Mouse (Mus musculus): Measurements from ENCODE around the gene Txn1. TPM values are rescaled to one million over a fixed set of nuclear protein-coding genes. Genes with fewer than 3 reads are reported as not detected.

The Txn1 gene
- polyA plus RNA-seq, 1 experiment from 2014 or later, result 295 TPM

- Histone ChIP-seq H3K27ac (replicated peaks) (peak overlapping the region; percentile 63), H3K9ac (peak overlapping the region; percentile 62; the same call in 1 of the 2 replicates), H3K4me1 (replicated peaks) (peaks cover 34% of the 10 kb centered on the region), H3K27me3 (no peaks in the 10 kb centered on the region), H3K36me3 (no peaks in the 10 kb centered on the region), H3K9me3 (no peaks in the 10 kb centered on the region), H3K4me3 (peak overlapping the region; percentile 91), H3K4me2 (peak overlapping the region; percentile 76)
- 51% methylated on average over 11 of the region's 11 CpGs for WGBS
- ATAC-seq (ENCODE audit: low read depth), result no peak
Measured at GRCm38 (mm10) chr4:57957200-57958085, 1.2 kb upstream of the Txn1 start.

GRCm38 (mm10) chr4:57955544-57955958 is 660 bp downstream of the Txn1 start:
- H3K9me3 ChIP-seq, result no peaks in the 10 kb centered on the region
- peaks cover 34% of the 10 kb centered on the region for H3K4me1 ChIP-seq (replicated peaks)
- H3K4me2 ChIP-seq, result peak overlapping the region; percentile 76
- WGBS, result under 1% methylated on average over 25 of the region's 25 CpGs
- H3K36me3 ChIP-seq, result peaks cover 16% of the 10 kb centered on the region
- peak overlapping the region; percentile 90 for H3K27ac ChIP-seq (replicated peaks)
- ATAC-seq (ENCODE audit: low read depth), result peak; percentile 40
- H3K27me3 ChIP-seq, result no peaks in the 10 kb centered on the region
- peak overlapping the region; percentile 91 for H3K4me3 ChIP-seq
- peak overlapping the region; percentile 89 for H3K9ac ChIP-seq

- peaks cover 34% of the 10 kb centered on the region for H3K4me1 ChIP-seq (replicated peaks)
- no peak for ATAC-seq (ENCODE audit: low read depth)
- peak overlapping the region; percentile 76 for H3K4me2 ChIP-seq
- H3K9me3 ChIP-seq, result no peaks in the 10 kb centered on the region
- H3K27ac ChIP-seq (replicated peaks), result no peak overlapping the region
- no peaks in the 10 kb centered on the region for H3K27me3 ChIP-seq
- H3K9ac ChIP-seq, result peak overlapping the region; percentile 89
- 79% methylated on average over 8 of the region's 8 CpGs for WGBS
- peaks cover 22% of the 10 kb centered on the region for H3K36me3 ChIP-seq
- peak overlapping the region; percentile 91 for H3K4me3 ChIP-seq
Measured at GRCm38 (mm10) chr4:57954991-57955390, 1.2 kb downstream of the Txn1 start.

- no peak overlapping the region for H3K9ac ChIP-seq
- WGBS, result 79% methylated on average over 6 of the region's 6 CpGs
- H3K4me2 ChIP-seq, result peak overlapping the region; percentile 76
- H3K9me3 ChIP-seq, result no peaks in the 10 kb centered on the region
- peak overlapping the region; percentile 91 for H3K4me3 ChIP-seq
- no peaks in the 10 kb centered on the region for H3K27me3 ChIP-seq
- H3K36me3 ChIP-seq, result peaks cover 26% of the 10 kb centered on the region
- no peak for ATAC-seq (ENCODE audit: low read depth)
- H3K4me1 ChIP-seq (replicated peaks), result peaks cover 34% of the 10 kb centered on the region
- no peak overlapping the region for H3K27ac ChIP-seq (replicated peaks)
Measured at GRCm38 (mm10) chr4:57954580-57954979, 1.6 kb downstream of the Txn1 start.

- Histone ChIP-seq H3K27me3 (no peaks in the 10 kb centered on the region), H3K27ac (replicated peaks) (no peak overlapping the region), H3K9me3 (no peaks in the 10 kb centered on the region), H3K4me1 (replicated peaks) (peaks cover 34% of the 10 kb centered on the region), H3K36me3 (peaks cover 33% of the 10 kb centered on the region), H3K9ac (no peak overlapping the region), H3K4me2 (0 out of 2 replicates have a peak overlapping the region, but pooled peaks have one; percentile 4), H3K4me3 (no peak overlapping the region)
- WGBS, result 93% methylated on average over 7 of the region's 7 CpGs
- ATAC-seq (ENCODE audit: low read depth), result no peak
Measured at GRCm38 (mm10) chr4:57953796-57954195, 2.4 kb downstream of the Txn1 start.

GRCm38 (mm10) chr4:57952891-57953290 is 3.3 kb downstream of the Txn1 start:
- no peak overlapping the region for H3K9ac ChIP-seq
- 50% methylated on average over 1 of the region's 1 CpGs for WGBS
- no peak for ATAC-seq (ENCODE audit: low read depth)
- H3K4me2 ChIP-seq, result no peak overlapping the region
- no peaks in the 10 kb centered on the region for H3K27me3 ChIP-seq
- H3K27ac ChIP-seq (replicated peaks), result no peak overlapping the region
- H3K36me3 ChIP-seq, result peaks cover 42% of the 10 kb centered on the region
- H3K4me1 ChIP-seq (replicated peaks), result peaks cover 34% of the 10 kb centered on the region
- H3K9me3 ChIP-seq, result no peaks in the 10 kb centered on the region
- no peak overlapping the region for H3K4me3 ChIP-seq

- H3K9ac ChIP-seq, result no peak overlapping the region
- H3K4me1 ChIP-seq (replicated peaks), result peaks cover 32% of the 10 kb centered on the region
- no peak overlapping the region for H3K4me2 ChIP-seq
- WGBS, result 91% methylated on average over 3 of the region's 3 CpGs
- no peak for ATAC-seq (ENCODE audit: low read depth)
- no peak overlapping the region for H3K4me3 ChIP-seq
- H3K27ac ChIP-seq (replicated peaks), result no peak overlapping the region
- H3K27me3 ChIP-seq, result no peaks in the 10 kb centered on the region
- H3K9me3 ChIP-seq, result no peaks in the 10 kb centered on the region
- peaks cover 47% of the 10 kb centered on the region for H3K36me3 ChIP-seq
Measured at GRCm38 (mm10) chr4:57952416-57952815, 3.8 kb downstream of the Txn1 start.

- no peaks in the 10 kb centered on the region for H3K27me3 ChIP-seq
- no peak for ATAC-seq (ENCODE audit: low read depth)
- no peak overlapping the region for H3K27ac ChIP-seq (replicated peaks)
- H3K9ac ChIP-seq, result no peak overlapping the region
- H3K4me3 ChIP-seq, result no peak overlapping the region
- H3K9me3 ChIP-seq, result no peaks in the 10 kb centered on the region
- H3K4me1 ChIP-seq (replicated peaks), result peaks cover 16% of the 10 kb centered on the region
- H3K36me3 ChIP-seq, result peaks cover 67% of the 10 kb centered on the region
- no peak overlapping the region for H3K4me2 ChIP-seq
- WGBS, result over 99% methylated on average over 6 of the region's 6 CpGs
Measured at GRCm38 (mm10) chr4:57949866-57950265, 6.3 kb downstream of the Txn1 start.

- no peak overlapping the region for H3K27ac ChIP-seq (replicated peaks)
- WGBS, result 95% methylated on average over 4 of the region's 4 CpGs
Measured at GRCm38 (mm10) chr4:57947476-57947875, 8.7 kb downstream of the Txn1 start.

GRCm38 (mm10) chr4:57947036-57947435 is 9.2 kb downstream of the Txn1 start:
- no peak overlapping the region for H3K27ac ChIP-seq (replicated peaks)
- H3K9ac ChIP-seq, result no peak overlapping the region
- no peaks in the 10 kb centered on the region for H3K27me3 ChIP-seq
- no peak overlapping the region for H3K4me3 ChIP-seq
- no peaks in the 10 kb centered on the region for H3K4me1 ChIP-seq (replicated peaks)
- 85% methylated on average over 10 of the region's 10 CpGs for whole genome bisulfite sequencing
- H3K36me3 ChIP-seq, result peaks cover 93% of the 10 kb centered on the region
- no peak overlapping the region for H3K4me2 ChIP-seq
- ATAC-seq (ENCODE audit: low read depth), result no peak
- no peaks in the 10 kb centered on the region for H3K9me3 ChIP-seq

More at GRCm38 (mm10) chr4:57947476-57947875, 8.7 kb downstream of the Txn1 start:
- peaks cover 90% of the 10 kb centered on the region for H3K36me3 ChIP-seq
- H3K4me2 ChIP-seq, result no peak overlapping the region
- no peaks in the 10 kb centered on the region for H3K27me3 ChIP-seq
- no peak overlapping the region for H3K9ac ChIP-seq
- no peaks in the 10 kb centered on the region for H3K9me3 ChIP-seq
- no peak for ATAC-seq (ENCODE audit: low read depth)
- H3K4me1 ChIP-seq (replicated peaks), result no peaks in the 10 kb centered on the region
- no peak overlapping the region for H3K4me3 ChIP-seq

GRCm38 (mm10) chr4:57942892-57943291 is 13.3 kb downstream of the Txn1 start:
- Histone ChIP-seq H3K27me3 (no peaks in the 10 kb centered on the region), H3K9me3 (no peaks in the 10 kb centered on the region), H3K4me1 (replicated peaks) (no peaks in the 10 kb centered on the region), H3K9ac (no peak overlapping the region), H3K4me2 (no peak overlapping the region), H3K36me3 (peaks cover 55% of the 10 kb centered on the region), H3K27ac (replicated peaks) (no peak overlapping the region), H3K4me3 (no peak overlapping the region)
- WGBS, result 94% methylated on average over 2 of the region's 2 CpGs
- ATAC-seq (ENCODE audit: low read depth), result no peak

- peaks cover 38% of the 10 kb centered on the region for H3K36me3 ChIP-seq
- H3K9me3 ChIP-seq, result no peaks in the 10 kb centered on the region
- H3K4me2 ChIP-seq, result no peak overlapping the region
- ATAC-seq (ENCODE audit: low read depth), result no peak
- H3K4me3 ChIP-seq, result no peak overlapping the region
- H3K27ac ChIP-seq (replicated peaks), result no peak overlapping the region
- H3K4me1 ChIP-seq (replicated peaks), result no peaks in the 10 kb centered on the region
- no peaks in the 10 kb centered on the region for H3K27me3 ChIP-seq
- whole genome bisulfite sequencing, result 93% methylated on average over 4 of the region's 4 CpGs
- H3K9ac ChIP-seq, result no peak overlapping the region
Measured at GRCm38 (mm10) chr4:57940631-57941030, 15.6 kb downstream of the Txn1 start.

Data from neural tube, embryonic 13.5 days (tissue).